Mouse (Mus musculus) midbrain, embryonic 14.5 days (tissue): Measurements from ENCODE around the gene Ninj1. TPM values are rescaled to one million over a fixed set of nuclear protein-coding genes. Genes with fewer than 3 reads are reported as not detected.

ENCODE experiments used
- ATAC-seq: fragments of 200-750 bp; cut with Nextera tagmentation; 2 replicates; pipeline ENCODE4 v1.8.0; 2017; ENCODE audit warnings: moderate number of reproducible peaks, moderate library complexity; ENCODE audit not compliant: low FRiP score, low TSS enrichment
- DNase-seq: peaks from one replicate; pipeline ENCODE4 v3.0.0-alpha.2; 2015
- H3K27ac ChIP-seq: fragments of 300-500 bp; sonication (generic); replicated peaks from 2 replicates; pipeline ENCODE4 v1.5.1; 2014; ENCODE audit warnings: mild to moderate bottlenecking, low read depth, low read length, moderate library complexity
- H3K27me3 ChIP-seq: fragments of 300-500 bp; sonication (generic); 2 replicates; pipeline ENCODE4 v1.6.1; 2014; ENCODE audit warnings: low read length, control low read depth, mixed read lengths; ENCODE audit not compliant: control insufficient read depth, insufficient read depth
- H3K36me3 ChIP-seq: fragments of 300-500 bp; sonication (generic); 2 replicates; pipeline ENCODE4 v1.6.1; 2014; ENCODE audit warnings: low read length, control low read depth; ENCODE audit not compliant: control insufficient read depth, insufficient read depth
- H3K4me1 ChIP-seq: fragments of 300-500 bp; sonication (generic); 2 replicates; pipeline ENCODE4 v1.6.1; 2014; ENCODE audit warnings: mild to moderate bottlenecking, antibody characterized with exemption, low read length, control low read depth; ENCODE audit not compliant: control insufficient read depth, insufficient read depth
- H3K4me2 ChIP-seq: fragments of 300-500 bp; sonication (generic); 2 replicates; pipeline ENCODE4 v1.6.1; 2014; ENCODE audit warnings: mild to moderate bottlenecking, low read length, moderate library complexity
- H3K4me3 ChIP-seq: fragments of 300-500 bp; sonication (generic); replicated peaks from 2 replicates; pipeline ENCODE4 v1.5.1; 2014; ENCODE audit warnings: low read depth, low read length
- H3K9ac ChIP-seq: fragments of 300-500 bp; sonication (generic); replicated peaks from 2 replicates; pipeline ENCODE4 v1.6.1; 2014; ENCODE audit warnings: mild to moderate bottlenecking, low read length, moderate library complexity
- H3K9me3 ChIP-seq: fragments of 300-500 bp; sonication (generic); 2 replicates; pipeline ENCODE4 v1.6.1; 2016; ENCODE audit warnings: low read length, control low read depth, mixed read lengths; ENCODE audit not compliant: control insufficient read depth
- WGBS: fragments of 180-500 bp; shearing (Covaris S2); extraction: QIAGEN DNeasy Blood & Tissue Kit; methylation state at CpG from one replicate; pipeline ENCODE4 v1.1.7; 2014; 5-methylcytosine and 5-hydroxymethylcytosine counted together
- polyA plus RNA-seq: library from polyadenylated mRNA; unstranded; fragments of >200 nt; fragmentation: Nextera tagmentation; extraction: Ambion mirVana; gene quantifications from 2 replicates; pipeline ENCODE4 v1.2.1, GENCODE M21; 2014

The Ninj1 gene
- polyA plus RNA-seq, 1 experiment from 2014 or later: 22.0 TPM

GRCm38 (mm10) chr13:49196211-49196610 is 8.9 kb downstream of the Ninj1 start:
- Histone ChIP-seq H3K9ac (no peak overlapping the region), H3K4me2 (no peak overlapping the region), H3K36me3 (no peaks in the 10 kb centered on the region), H3K27me3 (no peaks in the 10 kb centered on the region), H3K27ac (no peak overlapping the region), H3K4me3 (no peak overlapping the region), H3K4me1 (no peaks in the 10 kb centered on the region), H3K9me3 (no peaks in the 10 kb centered on the region)
- no peak for DNase-seq
- ATAC-seq: no peak
- WGBS: 80% methylated on average over 5 of the region's 5 CpGs

- H3K9ac ChIP-seq: no peak overlapping the region
- H3K27me3 ChIP-seq: no peaks in the 10 kb centered on the region
- no peak for DNase-seq
- ATAC-seq: no peak
- WGBS: 82% methylated on average over 6 of the region's 6 CpGs
- no peaks in the 10 kb centered on the region for H3K4me1 ChIP-seq
- no peak overlapping the region for H3K27ac ChIP-seq
- no peak overlapping the region for H3K4me3 ChIP-seq
- no peaks in the 10 kb centered on the region for H3K9me3 ChIP-seq
- no peaks in the 10 kb centered on the region for H3K36me3 ChIP-seq
- H3K4me2 ChIP-seq: no peak overlapping the region
Measured at GRCm38 (mm10) chr13:49196766-49197165, 9.5 kb downstream of the Ninj1 start.

GRCm38 (mm10) chr13:49198734-49199133 is 11.4 kb downstream of the Ninj1 start:
- no peak overlapping the region for H3K9ac ChIP-seq
- WGBS: 93% methylated on average over 9 of the region's 9 CpGs
- no peak for ATAC-seq
- H3K27ac ChIP-seq: no peak overlapping the region
- H3K36me3 ChIP-seq: no peaks in the 10 kb centered on the region
- H3K4me1 ChIP-seq: no peaks in the 10 kb centered on the region
- no peaks in the 10 kb centered on the region for H3K9me3 ChIP-seq
- no peak for DNase-seq
- H3K27me3 ChIP-seq: no peaks in the 10 kb centered on the region
- no peak overlapping the region for H3K4me2 ChIP-seq
- H3K4me3 ChIP-seq: no peak overlapping the region

GRCm38 (mm10) chr13:49199891-49200290 is 12.6 kb downstream of the Ninj1 start:
- H3K9me3 ChIP-seq: no peaks in the 10 kb centered on the region
- DNase-seq: no peak
- H3K4me1 ChIP-seq: no peaks in the 10 kb centered on the region
- no peak overlapping the region for H3K9ac ChIP-seq
- H3K4me2 ChIP-seq: no peak overlapping the region
- no peaks in the 10 kb centered on the region for H3K36me3 ChIP-seq
- ATAC-seq: no peak
- 92% methylated on average over 7 of the region's 7 CpGs for WGBS
- H3K27ac ChIP-seq: no peak overlapping the region
- no peak overlapping the region for H3K4me3 ChIP-seq
- no peaks in the 10 kb centered on the region for H3K27me3 ChIP-seq

- Histone ChIP-seq H3K4me2 (no peak overlapping the region), H3K36me3 (no peaks in the 10 kb centered on the region), H3K27me3 (no peaks in the 10 kb centered on the region), H3K4me1 (no peaks in the 10 kb centered on the region), H3K9me3 (no peaks in the 10 kb centered on the region), H3K27ac (no peak overlapping the region), H3K4me3 (no peak overlapping the region), H3K9ac (no peak overlapping the region)
- no peak for ATAC-seq
- 91% methylated on average over 13 of the region's 13 CpGs for WGBS
- DNase-seq: no peak
Measured at GRCm38 (mm10) chr13:49200688-49201087, 13.4 kb downstream of the Ninj1 start.

GRCm38 (mm10) chr13:49202556-49202955 is 15.3 kb downstream of the Ninj1 start:
- WGBS: 90% methylated on average over 7 of the region's 7 CpGs
- no peak overlapping the region for H3K27ac ChIP-seq
- H3K4me3 ChIP-seq: no peak overlapping the region
- ATAC-seq (no peak), DNase-seq (no peak)
- no peaks in the 10 kb centered on the region for H3K27me3 ChIP-seq
- H3K4me2 ChIP-seq: no peak overlapping the region
- no peaks in the 10 kb centered on the region for H3K4me1 ChIP-seq
- no peak overlapping the region for H3K9ac ChIP-seq
- H3K36me3 ChIP-seq: no peaks in the 10 kb centered on the region
- H3K9me3 ChIP-seq: no peaks in the 10 kb centered on the region

- Histone ChIP-seq H3K9me3 (no peaks in the 10 kb centered on the region), H3K4me1 (no peaks in the 10 kb centered on the region), H3K4me3 (no peak overlapping the region), H3K9ac (no peak overlapping the region), H3K27me3 (no peaks in the 10 kb centered on the region), H3K36me3 (no peaks in the 10 kb centered on the region), H3K27ac (no peak overlapping the region), H3K4me2 (no peak overlapping the region)
- DNase-seq (peak; percentile 86), ATAC-seq (peak; percentile 41; the same call in 1 of the 2 replicates)
- WGBS: 37% methylated on average over 13 of the region's 13 CpGs
Measured at GRCm38 (mm10) chr13:49205381-49205998, 18.2 kb downstream of the Ninj1 start.

GRCm38 (mm10) chr13:49206341-49206740 is 19.1 kb downstream of the Ninj1 start:
- Histone ChIP-seq H3K27me3 (no peaks in the 10 kb centered on the region), H3K36me3 (no peaks in the 10 kb centered on the region), H3K9me3 (no peaks in the 10 kb centered on the region), H3K9ac (no peak overlapping the region), H3K4me1 (0 out of 2 replicates have a peak, but pooled peaks cover 3% of the 10 kb centered on the region), H3K4me3 (no peak overlapping the region), H3K4me2 (no peak overlapping the region), H3K27ac (no peak overlapping the region)
- 94% methylated on average over 2 of the region's 2 CpGs for WGBS
- no peak for DNase-seq
- ATAC-seq: no peak

- H3K9ac ChIP-seq: no peak overlapping the region
Measured at GRCm38 (mm10) chr13:49209306-49209705, 22.0 kb downstream of the Ninj1 start.

More at GRCm38 (mm10) chr13:49209306-49209705, 22.0 kb downstream of the Ninj1 start:
- Histone ChIP-seq H3K36me3 (no peaks in the 10 kb centered on the region), H3K27me3 (no peaks in the 10 kb centered on the region), H3K4me1 (peaks cover 12% of the 10 kb centered on the region; the same call in 1 of the 2 replicates), H3K9me3 (no peaks in the 10 kb centered on the region), H3K4me2 (no peak overlapping the region), H3K27ac (no peak overlapping the region), H3K4me3 (no peak overlapping the region)
- ATAC-seq (no peak), DNase-seq (no peak)
- 62% methylated on average over 7 of the region's 7 CpGs for WGBS
